8 mouse cellular contexts compared by ENCODE assay signal in genomic region chr9:21153833-21154232, GRCm38 (mm10). TPM values are rescaled to one million over a fixed set of nuclear protein-coding genes. Genes with fewer than 3 reads are reported as not detected.
DNase-seq lines count a peak whose midpoint lies in the region; ATAC-seq and TF ChIP-seq lines count a peak whose summit lies in the region.

No protein-coding gene starts in this region.

- H3K4me1 ChIP-seq in megakaryocyte, embryonic 14.5 days: peaks cover 37% of the 10 kb centered on the region
- peaks cover 3% of the 10 kb centered on the region; the same call in 1 of the 2 replicates for H3K4me1 ChIP-seq in forebrain, postnatal 0 days (ENCODE audit: insufficient read depth)
- peaks cover 19% of the 10 kb centered on the region for H3K4me1 ChIP-seq in liver, embryonic 11.5 days (replicated peaks; ENCODE audit: control insufficient read depth, insufficient read depth, low read length)
- peaks cover 5% of the 10 kb centered on the region; the same call in 1 of the 2 replicates for H3K4me1 ChIP-seq in stomach, postnatal 0 days (replicated peaks; ENCODE audit: control insufficient read depth, insufficient read depth)

- H3K4me3 ChIP-seq in megakaryocyte, embryonic 14.5 days (replicated peaks): peak overlapping the region; percentile 89
- 0 out of 2 replicates have a peak overlapping the region, but pooled peaks have one; percentile 3 for H3K4me3 ChIP-seq in forebrain, postnatal 0 days (ENCODE audit: low read depth, low read length)
- H3K4me3 ChIP-seq in liver, embryonic 11.5 days (ENCODE audit: low read depth, low read length): peak overlapping the region; percentile 48
- H3K4me3 ChIP-seq in stomach, postnatal 0 days (ENCODE audit: low read depth, low read length): peak overlapping the region; percentile 34

- TF ChIP-seq CTCF in forebrain, postnatal 0 days (IDR thresholded peaks at IDR 0.05; ENCODE audit: low read depth): no peak
- TF ChIP-seq CTCF in stomach, postnatal 0 days (IDR thresholded peaks at IDR 0.05; ENCODE audit: low read depth): no peak

- no peak for DNase-seq in forebrain, postnatal 0 days
- no peak for DNase-seq in liver, embryonic 11.5 days (ENCODE audit: low spot score)
- no peak for DNase-seq in stomach, postnatal 0 days (ENCODE audit: low spot score)
- no peak for DNase-seq in thymus, postnatal 0 days (ENCODE audit: low spot score)

- TF ChIP-seq EP300 in stomach, postnatal 0 days (optimal IDR thresholded peaks at IDR 0.05): no peak

- H3K36me3 ChIP-seq in megakaryocyte, embryonic 14.5 days (replicated peaks; ENCODE audit: low read length): no peaks in the 10 kb centered on the region
- H3K36me3 ChIP-seq in forebrain, postnatal 0 days (ENCODE audit: insufficient read depth): no peaks in the 10 kb centered on the region
- H3K36me3 ChIP-seq in liver, embryonic 11.5 days (ENCODE audit: control insufficient read depth, insufficient read depth, low read length): no peaks in the 10 kb centered on the region
- H3K36me3 ChIP-seq in stomach, postnatal 0 days (ENCODE audit: control insufficient read depth, insufficient read depth, low read length): no peaks in the 10 kb centered on the region

- peak overlapping the region; percentile 40 for H3K4me2 ChIP-seq in forebrain, postnatal 0 days (ENCODE audit: low read depth)
- H3K4me2 ChIP-seq in liver, embryonic 11.5 days: peak overlapping the region; percentile 80
- H3K4me2 ChIP-seq in stomach, postnatal 0 days (replicated peaks; ENCODE audit: low read depth): peak overlapping the region; percentile 75

- no peak for ATAC-seq in megakaryocyte, adult 5-6 weeks (ENCODE audit: poor library complexity, severe bottlenecking)
- ATAC-seq in forebrain, postnatal 0 days: no peak
- no peak for ATAC-seq in liver, embryonic 11.5 days (replicated peaks; ENCODE audit: low FRiP score)
- no peak for ATAC-seq in stomach, postnatal 0 days (ENCODE audit: low FRiP score, low TSS enrichment)
- no peak for ATAC-seq in monocyte, adult 5-6 weeks (replicated peaks; ENCODE audit: insufficient number of reproducible peaks, low FRiP score, low TSS enrichment, poor library complexity, severe bottlenecking)
- ATAC-seq in megakaryocyte progenitor cell, adult 5-6 weeks (replicated peaks; ENCODE audit: poor library complexity): no peak

- H3K27me3 ChIP-seq in megakaryocyte, embryonic 14.5 days (replicated peaks): no peaks in the 10 kb centered on the region
- H3K27me3 ChIP-seq in forebrain, postnatal 0 days (ENCODE audit: insufficient read depth, low read length): no peaks in the 10 kb centered on the region
- H3K27me3 ChIP-seq in liver, embryonic 11.5 days (replicated peaks; ENCODE audit: control insufficient read depth, insufficient read depth, low read length): no peaks in the 10 kb centered on the region
- H3K27me3 ChIP-seq in stomach, postnatal 0 days (ENCODE audit: control insufficient read depth, insufficient read depth, low read length): no peaks in the 10 kb centered on the region

- 8% methylated on average over 5 of the region's 5 CpGs for WGBS in forebrain, postnatal 0 days
- WGBS in liver, embryonic 11.5 days: 20% methylated on average over 5 of the region's 5 CpGs
- WGBS in stomach, postnatal 0 days: 1% methylated on average over 5 of the region's 5 CpGs

- H3K9me3 ChIP-seq in megakaryocyte, embryonic 14.5 days: no peaks in the 10 kb centered on the region
- H3K9me3 ChIP-seq in forebrain, postnatal 0 days (ENCODE audit: low read length): no peaks in the 10 kb centered on the region
- no peaks in the 10 kb centered on the region for H3K9me3 ChIP-seq in liver, embryonic 11.5 days (ENCODE audit: control insufficient read depth, low read length)
- H3K9me3 ChIP-seq in stomach, postnatal 0 days (ENCODE audit: control insufficient read depth, low read length): no peaks in the 10 kb centered on the region

- H3K27ac ChIP-seq in forebrain, postnatal 0 days (ENCODE audit: low read depth, low read length): no peak overlapping the region
- H3K27ac ChIP-seq in liver, embryonic 11.5 days (ENCODE audit: low read depth, low read length): peak overlapping the region; percentile 13; the same call in 1 of the 2 replicates
- H3K27ac ChIP-seq in stomach, postnatal 0 days (replicated peaks): peak overlapping the region; percentile 67

- H3K9ac ChIP-seq in forebrain, postnatal 0 days: no peak overlapping the region
- H3K9ac ChIP-seq in liver, embryonic 11.5 days (ENCODE audit: low read depth, low read length): peak overlapping the region; percentile 55; the same call in 1 of the 2 replicates
- peak overlapping the region; percentile 48 for H3K9ac ChIP-seq in stomach, postnatal 0 days (ENCODE audit: low read length)

RNA-seq across cellular contexts. Expression of gene Cdc37, which starts 4.1 kb away (rescaled TPM):
- polyA plus RNA-seq in megakaryocyte, embryonic 14.5 days (2012; ENCODE audit: insufficient read depth, low replicate concordance): 62.5 and 150 TPM in 2 replicates
- total RNA-seq in megakaryocyte, adult 5-6 weeks (2015): 39.6 and 49.0 TPM in 2 replicates
- total RNA-seq in megakaryocyte, adult 5-6 weeks (2017): 149 and 165 TPM in 2 replicates
- total RNA-seq in forebrain, postnatal 0 days (2014; rRNA removed): 39.5 and 42.1 TPM in 2 replicates
- polyA plus RNA-seq in forebrain, postnatal 0 days (2015; fragmentation: Nextera tagmentation; extraction: Ambion mirVana): 186 and 191 TPM in 2 replicates
- polyA plus RNA-seq in liver, embryonic 11.5 days (2014; fragmentation: Nextera tagmentation; extraction: Ambion mirVana): 334 and 347 TPM in 2 replicates
- polyA plus RNA-seq in stomach, postnatal 0 days (2015; fragmentation: Nextera tagmentation; extraction: Ambion mirVana): 161 TPM in 2 replicates
- polyA plus RNA-seq in thymus, postnatal 0 days (2015; fragmentation: Nextera tagmentation; extraction: Ambion mirVana): 281 and 307 TPM in 2 replicates
- total RNA-seq in monocyte, adult 5-6 weeks (2017): 174 to 287 TPM (median 193 TPM) in 3 replicates
- 69.7 and 72.1 TPM in 2 replicates for total RNA-seq in megakaryocyte progenitor cell, adult 5-6 weeks (2015)
- 283 and 351 TPM in 2 replicates for total RNA-seq in megakaryocyte progenitor cell, adult 5-6 weeks (2017)

RNA-seq across cellular contexts. Expression of gene Pde4a, which starts 11.7 kb away (rescaled TPM):
- 8.2 and 26.2 TPM in 2 replicates for polyA plus RNA-seq in megakaryocyte, embryonic 14.5 days (2012; ENCODE audit: insufficient read depth, low replicate concordance)
- total RNA-seq in megakaryocyte, adult 5-6 weeks (2015): 6.8 and 7.3 TPM in 2 replicates
- 3.0 and 3.9 TPM in 2 replicates for total RNA-seq in megakaryocyte, adult 5-6 weeks (2017)
- 19.8 and 20.0 TPM in 2 replicates for total RNA-seq in forebrain, postnatal 0 days (2014; rRNA removed)
- 26.2 and 41.6 TPM in 2 replicates for polyA plus RNA-seq in forebrain, postnatal 0 days (2015; fragmentation: Nextera tagmentation; extraction: Ambion mirVana)
- 5.3 and 5.4 TPM in 2 replicates for polyA plus RNA-seq in liver, embryonic 11.5 days (2014; fragmentation: Nextera tagmentation; extraction: Ambion mirVana)
- 2.5 and 3.0 TPM in 2 replicates for polyA plus RNA-seq in stomach, postnatal 0 days (2015; fragmentation: Nextera tagmentation; extraction: Ambion mirVana)
- 0.95 and 1.0 TPM in 2 replicates for polyA plus RNA-seq in thymus, postnatal 0 days (2015; fragmentation: Nextera tagmentation; extraction: Ambion mirVana)
- 2.1 to 5.6 TPM (median 2.5 TPM) in 3 replicates for total RNA-seq in monocyte, adult 5-6 weeks (2017)
- 11.8 and 15.2 TPM in 2 replicates for total RNA-seq in megakaryocyte progenitor cell, adult 5-6 weeks (2015)
- total RNA-seq in megakaryocyte progenitor cell, adult 5-6 weeks (2017): 4.0 and 5.0 TPM in 2 replicates

RNA-seq across cellular contexts. Expression of gene Tyk2, which starts 22.8 kb away (rescaled TPM):
- polyA plus RNA-seq in megakaryocyte, embryonic 14.5 days (2012; ENCODE audit: insufficient read depth, low replicate concordance): 15.5 and 17.9 TPM in 2 replicates
- 24.9 and 30.9 TPM in 2 replicates for total RNA-seq in megakaryocyte, adult 5-6 weeks (2015)
- 33.5 and 37.0 TPM in 2 replicates for total RNA-seq in megakaryocyte, adult 5-6 weeks (2017)
- total RNA-seq in forebrain, postnatal 0 days (2014; rRNA removed): 9.4 and 11.0 TPM in 2 replicates
- 3.8 and 5.0 TPM in 2 replicates for polyA plus RNA-seq in forebrain, postnatal 0 days (2015; fragmentation: Nextera tagmentation; extraction: Ambion mirVana)
- polyA plus RNA-seq in liver, embryonic 11.5 days (2014; fragmentation: Nextera tagmentation; extraction: Ambion mirVana): 11.5 and 13.8 TPM in 2 replicates
- polyA plus RNA-seq in stomach, postnatal 0 days (2015; fragmentation: Nextera tagmentation; extraction: Ambion mirVana): 6.8 and 7.1 TPM in 2 replicates
- 13.8 and 14.0 TPM in 2 replicates for polyA plus RNA-seq in thymus, postnatal 0 days (2015; fragmentation: Nextera tagmentation; extraction: Ambion mirVana)
- 38.4 to 87.0 TPM (median 42.5 TPM) in 3 replicates for total RNA-seq in monocyte, adult 5-6 weeks (2017)
- 12.0 and 12.5 TPM in 2 replicates for total RNA-seq in megakaryocyte progenitor cell, adult 5-6 weeks (2015)
- 16.7 and 17.9 TPM in 2 replicates for total RNA-seq in megakaryocyte progenitor cell, adult 5-6 weeks (2017)

Comparison
In these comparisons a context has a peak if more than half of its experiments do, and no peak if none do; other contexts are left out.
1. H3K4me3 ChIP-seq: peak in every context shown above with its lines; median percentile 89 in megakaryocyte, embryonic 14.5 days; 48 in liver, embryonic 11.5 days; 34 in stomach, postnatal 0 days; 3 in forebrain, postnatal 0 days.